Mouse (Mus musculus) liver, adult 2 months (tissue): ENCODE measurements around the gene Bin2. TPM values are rescaled to one million over a fixed set of nuclear protein-coding genes. Genes with fewer than 3 reads are reported as not detected.
A peak's percentile ranks its signal among the peaks of the same experiment; 100 is the strongest.
"Not testable (repeated sequence)": the region's sequence is repeated elsewhere in the genome, so short reads cannot be mapped to it uniquely, and the experiment has no call there.

Experiments
- DNase-seq: peaks from one replicate; pipeline ENCODE4 v3.0.0-alpha.2; 2011; ENCODE audit warnings: low read depth, low spot score; ENCODE audit errors: extremely low read depth
- H3K27ac ChIP-seq: fragments of 200-500 bp; replicated peaks from 2 replicates; pipeline ENCODE4 v1.5.1; 2012; ENCODE audit warnings: low read depth, mild to moderate bottlenecking, control low read depth, inconsistent platforms, low read length; ENCODE audit not compliant: insufficient read depth
- H3K27me3 ChIP-seq: fragments of 200-500 bp; 2 replicates; pipeline ENCODE4 v1.6.1; 2012; ENCODE audit warnings: mild to moderate bottlenecking, moderate library complexity, low read length, inconsistent platforms; ENCODE audit not compliant: control insufficient read depth, insufficient read depth
- H3K36me3 ChIP-seq: fragments of 200-500 bp; 2 replicates; pipeline ENCODE4 v1.6.1; 2012; ENCODE audit warnings: low read length, inconsistent platforms; ENCODE audit not compliant: control insufficient read depth, insufficient read depth
- H3K4me1 ChIP-seq: fragments of 200-500 bp; 2 replicates; pipeline ENCODE4 v1.6.1; 2011; ENCODE audit warnings: low read length; ENCODE audit not compliant: control insufficient read depth, insufficient read depth
- H3K4me3 ChIP-seq: fragments of 200-500 bp; 2 replicates; pipeline ENCODE4 v1.5.1; 2011; ENCODE audit warnings: low read depth, mild to moderate bottlenecking, control low read depth, low read length, moderate library complexity; ENCODE audit not compliant: insufficient read depth
- H3K79me2 ChIP-seq: fragments of 200-500 bp; 2 replicates; pipeline ENCODE4 v1.6.1; 2012; ENCODE audit warnings: inconsistent platforms, mild to moderate bottlenecking, low read length, moderate library complexity; ENCODE audit not compliant: control insufficient read depth, insufficient read depth
- H3K9ac ChIP-seq: fragments of 200-500 bp; 2 replicates; pipeline ENCODE4 v1.6.1; 2012; ENCODE audit warnings: low read depth, mild to moderate bottlenecking, control low read depth, inconsistent platforms, low read length
- CTCF ChIP-seq: fragments of 200-500 bp; IDR thresholded peaks from 2 replicates; pipeline ENCODE4 v1.5.1; 2011; ENCODE audit warnings: low read depth, low read length, control low read depth
- POLR2A ChIP-seq: fragments of 200-500 bp; IDR thresholded peaks from 2 replicates; pipeline ENCODE4 v1.6.1; 2011; ENCODE audit warnings: low read length, control low read depth; ENCODE audit not compliant: insufficient read depth; ENCODE audit errors: extremely low read depth
- WGBS: fragments of 180-500 bp; shearing (Covaris S2); methylation state at CpG from one replicate; pipeline ENCODE4 v1.1.7; 2018; 5-methylcytosine and 5-hydroxymethylcytosine counted together
- polyA plus RNA-seq: library from polyadenylated mRNA; depleted of rRNA; stranded (reverse); fragments of >200 nt; gene quantifications from 2 replicates; pipeline ENCODE4 v1.2.3, GENCODE M21; 2012
- total RNA-seq: library from RNA; depleted of rRNA; stranded (reverse); fragments of >200 nt; gene quantifications from 2 replicates; pipeline ENCODE4 v1.2.3, GENCODE M21; 2014

Bin2 gene
- total and polyA plus RNA-seq, 2 experiments = 1.0 to 4.0 TPM

- no peak for DNase-seq
- Histone ChIP-seq H3K4me1 (peaks cover 17% of the 10 kb centered on the region), H3K9ac (no peak overlapping the region), H3K36me3 (peaks cover 15% of the 10 kb centered on the region), H3K4me3 (no peak overlapping the region), H3K79me2 (no peaks in the 10 kb centered on the region), H3K27ac (no peak overlapping the region), H3K27me3 (no peaks in the 10 kb centered on the region)
- TF ChIP-seq POLR2A (no peak), CTCF (no peak)
- 41% methylated on average over 3 of the region's 3 CpGs for WGBS
Observed at GRCm38 (mm10) chr15:100624435-100624834, 44.9 kb downstream of the Bin2 start.

- peaks cover 12% of the 10 kb centered on the region for H3K4me1 ChIP-seq
- peak; percentile 85 for DNase-seq
- H3K79me2 ChIP-seq = no peaks in the 10 kb centered on the region
- 38% methylated on average over 9 of the region's 9 CpGs for WGBS
- peaks cover 22% of the 10 kb centered on the region for H3K36me3 ChIP-seq
- H3K27ac ChIP-seq = no peak overlapping the region
- no peak overlapping the region for H3K9ac ChIP-seq
- H3K4me3 ChIP-seq = no peak overlapping the region
- peak; percentile 29; the same call in 1 of the 2 replicates for TF ChIP-seq CTCF
- TF ChIP-seq POLR2A = no peak
- no peaks in the 10 kb centered on the region for H3K27me3 ChIP-seq
Observed at GRCm38 (mm10) chr15:100623754-100624153, 45.6 kb downstream of the Bin2 start.

GRCm38 (mm10) chr15:100622164-100622563 lies 47.2 kb downstream of the Bin2 start:
- no peak for DNase-seq
- H3K4me1 ChIP-seq = peaks cover 14% of the 10 kb centered on the region
- TF ChIP-seq CTCF = no peak
- TF ChIP-seq POLR2A = no peak
- WGBS = 77% methylated on average over 7 of the region's 7 CpGs
- no peak overlapping the region for H3K9ac ChIP-seq
- H3K27ac ChIP-seq = peak overlapping the region; percentile 65
- peaks cover 34% of the 10 kb centered on the region for H3K36me3 ChIP-seq
- no peak overlapping the region for H3K4me3 ChIP-seq
- H3K27me3 ChIP-seq = no peaks in the 10 kb centered on the region
- no peaks in the 10 kb centered on the region; the same call in 1 of the 2 replicates for H3K79me2 ChIP-seq

GRCm38 (mm10) chr15:100621671-100622070 lies 47.7 kb downstream of the Bin2 start:
- Histone ChIP-seq H3K36me3 (peaks cover 34% of the 10 kb centered on the region), H3K4me1 (peaks cover 17% of the 10 kb centered on the region), H3K27ac (peak overlapping the region; percentile 49)
- not testable (repeated sequence) for H3K27me3 ChIP-seq, DNase-seq, H3K4me3 ChIP-seq, H3K9ac ChIP-seq, H3K79me2 ChIP-seq
- 58% methylated on average over 9 of the region's 9 CpGs for WGBS

GRCm38 (mm10) chr15:100619200-100619599 lies 50.2 kb downstream of the Bin2 start:
- H3K27me3 ChIP-seq = no peaks in the 10 kb centered on the region
- no peak overlapping the region for H3K27ac ChIP-seq
- peaks cover 13% of the 10 kb centered on the region for H3K4me1 ChIP-seq
- no peak overlapping the region for H3K4me3 ChIP-seq
- WGBS = 59% methylated on average over 7 of the region's 7 CpGs
- H3K36me3 ChIP-seq = peaks cover 34% of the 10 kb centered on the region
- no peak for TF ChIP-seq POLR2A
- TF ChIP-seq CTCF = no peak
- peaks cover 9% of the 10 kb centered on the region for H3K79me2 ChIP-seq
- DNase-seq = no peak
- H3K9ac ChIP-seq = no peak overlapping the region

- Histone ChIP-seq H3K4me3 (peak overlapping the region; percentile 76), H3K79me2 (peaks cover 9% of the 10 kb centered on the region), H3K27ac (peak overlapping the region; percentile 63), H3K9ac (peak overlapping the region; percentile 88), H3K27me3 (no peaks in the 10 kb centered on the region), H3K4me1 (peaks cover 16% of the 10 kb centered on the region), H3K36me3 (peaks cover 34% of the 10 kb centered on the region)
- WGBS = under 1% methylated on average over 19 of the region's 19 CpGs
- no peak for DNase-seq
- TF ChIP-seq POLR2A (no peak), CTCF (no peak)
Observed at GRCm38 (mm10) chr15:100616221-100616620, 53.1 kb downstream of the Bin2 start.
